Mouse (Mus musculus): Measurements from ENCODE around the gene Lsamp.

DNA sequence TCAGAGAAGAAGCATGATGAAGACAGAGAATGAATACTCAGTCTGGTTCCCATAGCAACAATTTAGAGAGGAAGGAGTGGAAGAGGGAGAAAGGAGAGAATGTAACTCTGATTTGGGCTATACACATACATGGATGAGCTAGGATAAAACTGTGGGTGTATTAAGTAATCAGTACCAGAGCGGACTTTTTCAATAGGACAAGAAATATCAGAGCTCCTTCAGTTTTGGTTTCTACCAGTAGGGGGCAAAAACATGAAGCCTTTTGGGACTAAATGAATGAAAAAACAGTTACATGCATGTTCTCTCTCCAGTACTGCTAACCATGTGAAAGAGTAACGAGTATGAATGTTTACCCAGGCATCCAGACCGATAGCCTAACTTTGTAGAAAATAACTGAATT lies 96.1 kb downstream of the Lsamp start:
- TF ChIP-seq CTCF (IDR thresholded peaks at IDR 0.05; ENCODE audit: control insufficient read depth, insufficient read depth, insufficient replicate concordance, low read depth, low read length) (no peak), POLR2A (IDR thresholded peaks at IDR 0.05; ENCODE audit: control insufficient read depth, low read depth, low read length) (no peak)
